Mouse (Mus musculus) heart, embryonic 14.5 days (tissue): ENCODE measurements around the gene Sez6l2. TPM values are rescaled to one million over a fixed set of nuclear protein-coding genes. Genes with fewer than 3 reads are reported as not detected.
"Not testable (repeated sequence)": the region's sequence is repeated elsewhere in the genome, so short reads cannot be mapped to it uniquely, and the experiment has no call there.

Experiments used
- ATAC-seq: fragments of 200-750 bp; cut with Nextera tagmentation; 2 replicates; pipeline ENCODE4 v1.8.0; 2017; ENCODE audit warnings: low read depth, moderate TSS enrichment; ENCODE audit not compliant: insufficient number of reproducible peaks, insufficient read depth, low FRiP score
- H3K27ac ChIP-seq, 2 experiments: fragments of 200-500 bp in 1 of 2; fragments of 300-500 bp in 1 of 2; sonication (generic) in 1 of 2; replicated peaks in 1 of 2; 2 replicates each; pipeline ENCODE4 v1.5.1; 2012 to 2014; ENCODE audit warnings: low read depth in 2 of 2, low read length in 2 of 2, control low read depth in 1 of 2, mild to moderate bottlenecking in 1 of 2, mixed read lengths in 1 of 2; ENCODE audit not compliant: control insufficient read depth in 1 of 2, insufficient read depth in 1 of 2
- H3K27me3 ChIP-seq: fragments of 300-500 bp; sonication (generic); 2 replicates; pipeline ENCODE4 v1.6.1; 2014; ENCODE audit warnings: mild to moderate bottlenecking, low read length, control low read depth; ENCODE audit not compliant: control insufficient read depth, insufficient read depth
- H3K36me3 ChIP-seq: fragments of 300-500 bp; sonication (generic); 2 replicates; pipeline ENCODE4 v1.6.1; 2014; ENCODE audit warnings: mild to moderate bottlenecking, control low read depth, low read length, mixed read lengths; ENCODE audit not compliant: control insufficient read depth, insufficient read depth
- H3K4me1 ChIP-seq, 2 experiments: fragments of 200-500 bp in 1 of 2; fragments of 300-500 bp in 1 of 2; sonication (generic) in 1 of 2; 2 replicates each; pipeline ENCODE4 v1.6.1; 2012 to 2014; ENCODE audit warnings: low read length in 2 of 2, control low read depth in 1 of 2, mixed read lengths in 1 of 2; ENCODE audit not compliant: control insufficient read depth in 2 of 2, insufficient read depth in 2 of 2
- H3K4me2 ChIP-seq: fragments of 300-500 bp; sonication (generic); 2 replicates; pipeline ENCODE4 v1.6.1; 2014; ENCODE audit warnings: mild to moderate bottlenecking, low read length
- H3K4me3 ChIP-seq, 2 experiments: fragments of 200-500 bp in 1 of 2; fragments of 300-500 bp in 1 of 2; sonication (generic) in 1 of 2; 2 replicates each; pipeline ENCODE4 v1.5.1; 2012 to 2014; ENCODE audit warnings: low read length in 2 of 2, mild to moderate bottlenecking in 2 of 2, control low read depth in 1 of 2, low read depth in 1 of 2, moderate library complexity in 1 of 2; ENCODE audit not compliant: control insufficient read depth in 1 of 2, insufficient read depth in 1 of 2
- H3K9ac ChIP-seq: fragments of 300-500 bp; sonication (generic); 2 replicates; pipeline ENCODE4 v1.6.1; 2014; ENCODE audit warnings: mild to moderate bottlenecking, low read length
- H3K9me3 ChIP-seq: fragments of 300-500 bp; sonication (generic); 2 replicates; pipeline ENCODE4 v1.6.1; 2016; ENCODE audit warnings: low read length, control low read depth; ENCODE audit not compliant: control insufficient read depth
- WGBS: fragments of 180-500 bp; shearing (Covaris S2); extraction: QIAGEN DNeasy Blood & Tissue Kit; methylation state at CpG from one replicate; pipeline ENCODE4 v1.1.7; 2014; 5-methylcytosine and 5-hydroxymethylcytosine counted together
- polyA plus RNA-seq: library from polyadenylated mRNA; unstranded; fragments of >200 nt; fragmentation: Nextera tagmentation; extraction: Ambion mirVana; gene quantifications from 2 replicates; pipeline ENCODE4 v1.2.1, GENCODE M21; 2014

Sez6l2 gene
- polyA plus RNA-seq, result 0.86 and 1.4 TPM in 2 replicates

GRCm38 (mm10) chr7:126949793-126950646, at the start of gene Sez6l2:
TSS of gene Sez6l2 (plus strand) at chr7:126950563.
- H3K4me2 ChIP-seq, result peak within 1 kb of the TSS; percentile 95
- under 1% methylated on average over 42 of the region's 42 CpGs for WGBS
- peaks cover 35% of the 10 kb centered on the region for H3K27me3 ChIP-seq
- no peaks in the 10 kb centered on the region for H3K9me3 ChIP-seq
- 0 out of 2 replicates have a peak, but pooled peaks cover 4% of the 10 kb centered on the region for H3K36me3 ChIP-seq
- peaks cover 4 to 9% of the 10 kb centered on the region in 2 experiments; a peak in 2 of 4 replicates for H3K4me1 ChIP-seq
- H3K9ac ChIP-seq, result peak within 1 kb of the TSS; percentile 39; the same call in 1 of the 2 replicates
- peak; percentile 83 for ATAC-seq
- peak within 1 kb of the TSS; percentile 39 to 46 for H3K4me3 ChIP-seq
- H3K27ac ChIP-seq, result no peak within 1 kb of the TSS

- no peak overlapping the region for H3K27ac ChIP-seq
- no peak overlapping the region for H3K4me3 ChIP-seq
- WGBS, result 61% methylated on average over 3 of the region's 3 CpGs
- H3K36me3 ChIP-seq, result no peaks in the 10 kb centered on the region
- H3K9ac ChIP-seq, result no peak overlapping the region
- H3K27me3 ChIP-seq, result no peaks in the 10 kb centered on the region
- no peak for ATAC-seq
- H3K4me2 ChIP-seq, result no peak overlapping the region
- no peaks in the 10 kb centered on the region for H3K9me3 ChIP-seq
- no peaks in the 10 kb centered on the region for H3K4me1 ChIP-seq
Observed at GRCm38 (mm10) chr7:126905590-126905989, 44.8 kb upstream of the Sez6l2 start.

GRCm38 (mm10) chr7:126914844-126915243, 35.5 kb upstream of the Sez6l2 start:
- H3K27ac ChIP-seq, result no peak overlapping the region
- no peaks in the 10 kb centered on the region for H3K4me1 ChIP-seq
- H3K4me3 ChIP-seq, result no peak overlapping the region
- WGBS, result 64% methylated on average over 3 of the region's 3 CpGs
- no peaks in the 10 kb centered on the region for H3K36me3 ChIP-seq
- H3K9ac ChIP-seq, result no peak overlapping the region
- no peak overlapping the region for H3K4me2 ChIP-seq
- H3K27me3 ChIP-seq, result no peaks in the 10 kb centered on the region
- no peaks in the 10 kb centered on the region for H3K9me3 ChIP-seq
- no peak for ATAC-seq

- not testable (repeated sequence) for ATAC-seq, H3K27ac ChIP-seq, H3K4me2 ChIP-seq, H3K9ac ChIP-seq, H3K27me3 ChIP-seq, H3K36me3 ChIP-seq, H3K9me3 ChIP-seq, H3K4me1 ChIP-seq, H3K4me3 ChIP-seq
- WGBS, result 45% methylated on average over 4 of the region's 4 CpGs
Observed at GRCm38 (mm10) chr7:126918356-126918755, 32.0 kb upstream of the Sez6l2 start.

- Histone ChIP-seq H3K27ac (no peak overlapping the region), H3K9me3 (no peaks in the 10 kb centered on the region), H3K36me3 (no peaks in the 10 kb centered on the region), H3K27me3 (no peaks in the 10 kb centered on the region), H3K4me2 (no peak overlapping the region), H3K4me1 (0 out of 4 replicates have a peak, but pooled peaks cover 0 to 6% of the 10 kb centered on the region in 2 experiments), H3K9ac (no peak overlapping the region), H3K4me3 (no peak overlapping the region)
- 78% methylated on average over 4 of the region's 4 CpGs for WGBS
- ATAC-seq, result no peak
Observed at GRCm38 (mm10) chr7:126919973-126920372, 30.4 kb upstream of the Sez6l2 start.

- Histone ChIP-seq H3K4me2 (no peak overlapping the region), H3K4me3 (no peak overlapping the region), H3K9me3 (no peaks in the 10 kb centered on the region), H3K36me3 (no peaks in the 10 kb centered on the region), H3K9ac (no peak overlapping the region), H3K4me1 (0 out of 4 replicates have a peak, but pooled peaks cover 0 to 6% of the 10 kb centered on the region in 2 experiments), H3K27ac (no peak overlapping the region), H3K27me3 (no peaks in the 10 kb centered on the region)
- 74% methylated on average over 2 of the region's 2 CpGs for WGBS
- no peak for ATAC-seq
Observed at GRCm38 (mm10) chr7:126921563-126921962, 28.8 kb upstream of the Sez6l2 start.

- ATAC-seq, result no peak
- Histone ChIP-seq H3K27me3 (no peaks in the 10 kb centered on the region), H3K9me3 (no peaks in the 10 kb centered on the region), H3K4me1 (0 out of 4 replicates have a peak, but pooled peaks cover 0 to 6% of the 10 kb centered on the region in 2 experiments), H3K36me3 (no peaks in the 10 kb centered on the region), H3K27ac (peak within 1 kb of the TSS in 1 of 2 experiments; percentile 37; a peak in 1 of 4 replicates), H3K9ac (no peak within 1 kb of the TSS), H3K4me3 (no peak within 1 kb of the TSS), H3K4me2 (no peak within 1 kb of the TSS)
- 54% methylated on average over 5 of the region's 5 CpGs for WGBS
Observed at GRCm38 (mm10) chr7:126922624-126923060, 27.7 kb upstream of the Sez6l2 start, which contains the start of gene Tmem219. TSS of gene Tmem219 (minus strand) at chr7:126922917.
